Comparison of ENCODE assay signal across 8 mouse cellular contexts in genomic region chr15:36966466-36966865, GRCm38 (mm10). TPM values are rescaled to one million over a fixed set of nuclear protein-coding genes. Genes with fewer than 3 reads are reported as not detected.
A peak's percentile ranks its signal among the peaks of the same experiment; 100 is the strongest.
DNase-seq lines count a peak whose midpoint lies in the region; ATAC-seq lines count a peak whose summit lies in the region.
"Had no signal": no experiment of that assay in that cellular context is flagged by ENCODE, and none has a peak within 500 bp of the region (broad histone marks: within the 10 kb centered on the region; RNA-seq: fewer than 3 reads in every experiment).

No protein-coding gene starts in this region.

- ATAC-seq in midbrain, embryonic 15.5 days (replicated peaks), result peak; percentile 7; the same call in 1 of the 2 replicates

- no peaks in the 10 kb centered on the region for H3K27me3 ChIP-seq in midbrain, embryonic 15.5 days (replicated peaks)
- H3K27me3 ChIP-seq: lung, embryonic 15.5 days had no signal

- peak; percentile 36 for DNase-seq in lung, postnatal 10 days
- DNase-seq in lung, postnatal 25 days (ENCODE audit: low spot score), result no peak
- DNase-seq in cerebellum, postnatal 10 days, result peak; percentile 74 to 78
- peak; percentile 45 for DNase-seq in gastrocnemius, postnatal 10 days
- no peak for DNase-seq in urinary bladder, postnatal 10 days (ENCODE audit: low spot score)
- DNase-seq in layer of hippocampus, postnatal 36 days, result no peak

- H3K9ac ChIP-seq in midbrain, embryonic 15.5 days, result no peak overlapping the region; the same call in 1 of the 2 replicates
- H3K9ac ChIP-seq: lung, embryonic 15.5 days had no signal

- no peak overlapping the region for H3K4me3 ChIP-seq in midbrain, embryonic 15.5 days
- H3K4me3 ChIP-seq: lung, embryonic 15.5 days had no signal

- H3K27ac ChIP-seq in midbrain, embryonic 15.5 days, result peak overlapping the region; percentile 98
- H3K27ac ChIP-seq: lung, embryonic 15.5 days had no signal

- WGBS in midbrain, embryonic 15.5 days, result 74% methylated on average over 2 of the region's 2 CpGs

- peak overlapping the region; percentile 61 for H3K4me2 ChIP-seq in midbrain, embryonic 15.5 days

- H3K36me3 ChIP-seq in midbrain, embryonic 15.5 days (replicated peaks), result no peaks in the 10 kb centered on the region
- H3K36me3 ChIP-seq: lung, embryonic 15.5 days had no signal

- peaks cover 34% of the 10 kb centered on the region for H3K4me1 ChIP-seq in midbrain, embryonic 15.5 days

- no peaks in the 10 kb centered on the region for H3K9me3 ChIP-seq in midbrain, embryonic 15.5 days
- H3K9me3 ChIP-seq: lung, embryonic 15.5 days had no signal

RNA-seq across cellular contexts. Expression of gene Zfp706, which starts 41.1 kb away (rescaled TPM):
- total RNA-seq in gastrocnemius, postnatal 10 days (2021), result 100 to 1,000 TPM; 167 to 183 TPM
- 414 TPM in 2 replicates for polyA plus RNA-seq in midbrain, embryonic 15.5 days (2015; fragmentation: Nextera tagmentation; extraction: Ambion mirVana)
- 100 to 1,000 TPM; 262 to 279 TPM for total RNA-seq in layer of hippocampus, postnatal 36 days (2021)

Comparison
In these comparisons a context has a peak if more than half of its experiments do, and no peak if none do; other contexts are left out.
1. DNase-seq: peak in lung, postnatal 10 days (single experiment), cerebellum, postnatal 10 days (2 of 2) and gastrocnemius, postnatal 10 days (single experiment); none in lung, postnatal 25 days (single experiment), urinary bladder, postnatal 10 days (single experiment) and layer of hippocampus, postnatal 36 days (0 of 2).